Mouse (Mus musculus): ENCODE data around the gene Zp3r. TPM values are rescaled to one million over a fixed set of nuclear protein-coding genes. Genes with fewer than 3 reads are reported as not detected.
A peak's percentile ranks its signal among the peaks of the same experiment; 100 is the strongest.

The Zp3r gene
- polyA plus RNA-seq, 1 experiment, result not detected

DNA sequence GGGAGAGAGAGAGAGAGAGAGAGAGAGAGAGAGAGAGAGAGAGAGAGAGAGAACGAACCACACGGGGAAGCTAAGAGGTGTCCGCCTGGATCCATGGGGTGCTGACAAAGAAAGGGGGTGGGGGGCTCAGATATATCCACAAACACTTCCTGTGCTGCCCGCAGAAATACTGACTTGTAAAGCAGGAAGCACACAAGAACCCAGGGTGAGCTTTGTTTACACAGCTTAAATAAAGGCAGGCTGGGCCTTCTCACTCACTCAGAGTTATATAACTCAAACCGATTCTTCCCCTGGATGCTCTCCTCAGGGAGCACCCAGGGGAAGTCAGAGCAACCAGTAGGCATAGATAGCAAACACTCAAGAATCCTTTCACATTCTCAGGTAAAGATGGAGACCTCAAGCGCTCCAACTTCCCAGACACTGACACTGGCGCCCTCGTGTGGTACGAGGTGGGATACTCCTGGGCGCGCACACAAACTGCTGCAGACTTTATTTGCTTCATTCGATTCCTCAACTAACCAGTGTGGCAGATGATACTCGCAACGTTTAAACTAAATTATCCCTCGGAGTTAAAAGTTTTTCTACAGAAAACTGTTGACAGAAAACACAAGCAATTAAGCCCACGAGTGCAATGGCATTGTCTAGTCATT, 4.5 kb upstream of the Zp3r start:
- DNase-seq (ENCODE audit: low read depth in 1 of 2, low spot score in 2 of 2), result peak; percentile 70 to 85
- no peak overlapping the region for H3K27ac ChIP-seq (ENCODE audit: insufficient read depth, low read length)
- TF ChIP-seq CTCF (IDR thresholded peaks at IDR 0.05; ENCODE audit: extremely low read depth, insufficient read depth, insufficient read length, insufficient replicate concordance) (peak; percentile 81; the same call in 1 of the 2 replicates), POLR2A (IDR thresholded peaks at IDR 0.05; ENCODE audit: low read depth, low read length) (no peak)
- no peak overlapping the region for H3K4me3 ChIP-seq (ENCODE audit: extremely low read depth, insufficient read depth, insufficient read length)
- WGBS, result 9% methylated on average over 16 of the region's 16 CpGs
- H3K27me3 ChIP-seq (ENCODE audit: control insufficient read depth, insufficient read depth, low read length), result no peaks in the 10 kb centered on the region
- H3K36me3 ChIP-seq (ENCODE audit: control insufficient read depth, insufficient read depth, low read length), result no peaks in the 10 kb centered on the region
- H3K4me1 ChIP-seq (ENCODE audit: control insufficient read depth, insufficient read depth, insufficient read length), result no peaks in the 10 kb centered on the region

DNA sequence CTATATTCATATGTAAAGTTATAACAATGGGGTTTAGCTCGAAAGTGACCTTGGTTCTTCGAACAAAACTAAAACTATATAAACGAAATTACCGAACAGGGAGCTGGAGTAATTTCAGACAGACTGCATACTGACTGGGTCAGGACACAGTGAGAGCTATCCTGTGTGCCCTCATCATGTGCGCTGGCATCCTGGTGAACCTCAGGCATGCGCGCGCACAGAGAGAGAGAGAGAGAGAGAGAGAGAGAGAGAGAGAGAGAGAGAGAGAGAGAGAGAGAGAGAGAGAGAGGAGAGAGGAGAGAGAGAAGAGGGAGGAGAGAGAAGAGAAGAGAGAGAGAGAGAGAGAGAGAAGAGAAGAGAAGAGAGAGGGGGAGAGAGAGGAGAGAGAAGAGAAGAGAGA, 3.9 kb upstream of the Zp3r start:
- WGBS, result 82% methylated on average over 8 of the region's 8 CpGs

DNA sequence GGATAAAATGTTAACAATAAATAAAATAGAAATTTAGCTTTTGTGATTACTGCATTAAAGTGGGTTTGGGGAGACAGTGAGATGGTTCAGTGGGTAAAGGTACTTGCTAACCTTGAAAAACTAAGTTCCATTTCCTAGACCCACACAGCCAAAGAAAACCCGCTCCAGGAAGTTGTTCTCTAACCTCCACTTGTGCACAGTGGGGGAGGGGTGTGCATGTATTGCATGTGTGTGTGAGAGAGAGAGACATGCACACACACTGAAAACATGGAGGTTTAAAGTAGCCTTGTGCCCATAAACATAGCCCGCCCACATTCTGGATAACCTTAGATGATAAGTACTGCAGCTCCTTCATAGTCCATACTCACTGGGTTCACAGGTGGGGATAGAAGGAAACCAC, 33.1 kb downstream of the Zp3r start:
- Histone ChIP-seq H3K27ac (ENCODE audit: insufficient read depth, low read length) (no peak overlapping the region), H3K36me3 (ENCODE audit: control insufficient read depth, insufficient read depth, low read length) (no peaks in the 10 kb centered on the region), H3K4me1 (ENCODE audit: control insufficient read depth, insufficient read depth, insufficient read length) (no peaks in the 10 kb centered on the region), H3K27me3 (ENCODE audit: control insufficient read depth, insufficient read depth, low read length) (no peaks in the 10 kb centered on the region), H3K4me3 (ENCODE audit: extremely low read depth, insufficient read depth, insufficient read length) (no peak overlapping the region)
- TF ChIP-seq CTCF (IDR thresholded peaks at IDR 0.05; ENCODE audit: extremely low read depth, insufficient read depth, insufficient read length, insufficient replicate concordance), result no peak
- no peak for TF ChIP-seq POLR2A (IDR thresholded peaks at IDR 0.05; ENCODE audit: low read depth, low read length)
- no peak for DNase-seq (ENCODE audit: low read depth in 1 of 2, low spot score in 2 of 2)
- WGBS, result 72% methylated on average over 2 of the region's 2 CpGs

More for the DNA sequence above, 3.9 kb upstream of the Zp3r start:
- Histone ChIP-seq H3K4me1 (ENCODE audit: control insufficient read depth, insufficient read depth, insufficient read length) (no peaks in the 10 kb centered on the region), H3K27me3 (ENCODE audit: control insufficient read depth, insufficient read depth, low read length) (no peaks in the 10 kb centered on the region), H3K36me3 (ENCODE audit: control insufficient read depth, insufficient read depth, low read length) (no peaks in the 10 kb centered on the region), H3K27ac (ENCODE audit: insufficient read depth, low read length) (no peak overlapping the region), H3K4me3 (ENCODE audit: extremely low read depth, insufficient read depth, insufficient read length) (no peak overlapping the region)
- no peak for DNase-seq (ENCODE audit: low read depth in 1 of 2, low spot score in 2 of 2)
- TF ChIP-seq CTCF (IDR thresholded peaks at IDR 0.05; ENCODE audit: extremely low read depth, insufficient read depth, insufficient read length, insufficient replicate concordance), result no peak
- no peak for TF ChIP-seq POLR2A (IDR thresholded peaks at IDR 0.05; ENCODE audit: low read depth, low read length)

DNA sequence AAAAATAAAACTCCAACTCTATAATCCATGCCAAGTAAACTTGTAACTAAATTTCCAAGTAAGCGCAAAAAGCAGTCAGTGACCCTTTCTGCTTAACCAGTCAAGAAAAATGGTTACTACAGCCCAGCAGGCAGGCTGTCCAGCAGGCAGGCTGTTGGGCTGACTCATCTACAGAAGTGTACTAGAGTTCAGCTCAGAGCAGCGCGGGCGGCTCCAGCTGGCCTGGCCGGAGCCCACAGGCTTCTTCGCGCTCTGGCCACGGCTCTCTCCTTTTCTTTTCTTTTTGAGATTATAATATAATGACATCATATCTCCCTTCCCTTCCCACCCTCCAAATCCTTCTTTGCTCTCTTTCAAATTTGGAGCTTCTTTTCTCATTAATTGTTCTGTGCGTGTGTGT, 40.8 kb downstream of the Zp3r start:
- Histone ChIP-seq H3K36me3 (ENCODE audit: control insufficient read depth, insufficient read depth, low read length) (no peaks in the 10 kb centered on the region), H3K4me1 (ENCODE audit: control insufficient read depth, insufficient read depth, insufficient read length) (no peaks in the 10 kb centered on the region), H3K27ac (ENCODE audit: insufficient read depth, low read length) (no peak overlapping the region), H3K4me3 (ENCODE audit: extremely low read depth, insufficient read depth, insufficient read length) (no peak overlapping the region), H3K27me3 (ENCODE audit: control insufficient read depth, insufficient read depth, low read length) (no peaks in the 10 kb centered on the region)
- DNase-seq (ENCODE audit: low read depth in 1 of 2, low spot score in 2 of 2), result no peak
- TF ChIP-seq POLR2A (IDR thresholded peaks at IDR 0.05; ENCODE audit: low read depth, low read length) (no peak), CTCF (IDR thresholded peaks at IDR 0.05; ENCODE audit: extremely low read depth, insufficient read depth, insufficient read length, insufficient replicate concordance) (no peak)
- WGBS, result 81% methylated on average over 9 of the region's 9 CpGs

- Histone ChIP-seq H3K36me3 (ENCODE audit: control insufficient read depth, insufficient read depth, low read length) (no peaks in the 10 kb centered on the region), H3K4me1 (ENCODE audit: control insufficient read depth, insufficient read depth, insufficient read length) (no peaks in the 10 kb centered on the region), H3K27me3 (ENCODE audit: control insufficient read depth, insufficient read depth, low read length) (no peaks in the 10 kb centered on the region), H3K4me3 (ENCODE audit: extremely low read depth, insufficient read depth, insufficient read length) (no peak overlapping the region), H3K27ac (ENCODE audit: insufficient read depth, low read length) (no peak overlapping the region)
- no peak for TF ChIP-seq POLR2A (IDR thresholded peaks at IDR 0.05; ENCODE audit: low read depth, low read length)
- TF ChIP-seq CTCF (IDR thresholded peaks at IDR 0.05; ENCODE audit: extremely low read depth, insufficient read depth, insufficient read length, insufficient replicate concordance), result no peak
- 76% methylated on average over 4 of the region's 4 CpGs for WGBS
- no peak for DNase-seq (ENCODE audit: low read depth in 1 of 2, low spot score in 2 of 2)
Observed at GRCm38 (mm10) chr1:130576389-130576788, 53.0 kb downstream of the Zp3r start.

- peak; percentile 42 to 63 for DNase-seq (ENCODE audit: low read depth in 1 of 2, low spot score in 2 of 2)
- no peak for TF ChIP-seq POLR2A (IDR thresholded peaks at IDR 0.05; ENCODE audit: low read depth, low read length)
- no peak for TF ChIP-seq CTCF (IDR thresholded peaks at IDR 0.05; ENCODE audit: extremely low read depth, insufficient read depth, insufficient read length, insufficient replicate concordance)
Observed at GRCm38 (mm10) chr1:130575962-130576361, 53.5 kb downstream of the Zp3r start.

More at GRCm38 (mm10) chr1:130575962-130576361, 53.5 kb downstream of the Zp3r start:
- no peak overlapping the region for H3K4me3 ChIP-seq (ENCODE audit: extremely low read depth, insufficient read depth, insufficient read length)
- no peaks in the 10 kb centered on the region for H3K36me3 ChIP-seq (ENCODE audit: control insufficient read depth, insufficient read depth, low read length)
- no peaks in the 10 kb centered on the region for H3K27me3 ChIP-seq (ENCODE audit: control insufficient read depth, insufficient read depth, low read length)
- no peaks in the 10 kb centered on the region for H3K4me1 ChIP-seq (ENCODE audit: control insufficient read depth, insufficient read depth, insufficient read length)
- H3K27ac ChIP-seq (ENCODE audit: insufficient read depth, low read length), result no peak overlapping the region

Measured in spleen, adult 2 months (tissue).